Mouse (Mus musculus) embryo, embryonic 10.5 days (tissue): Measurements from ENCODE around the gene Tectb.
A peak's percentile ranks its signal among the peaks of the same experiment; 100 is the strongest.
"Not testable (repeated sequence)": the region's sequence is repeated elsewhere in the genome, so short reads cannot be mapped to it uniquely, and the experiment has no call there.

Source experiments
- DNase-seq: peaks from one replicate; pipeline ENCODE4 v3.0.0-alpha.2; 2015; ENCODE audit warnings: low spot score

The Tectb gene

DNA sequence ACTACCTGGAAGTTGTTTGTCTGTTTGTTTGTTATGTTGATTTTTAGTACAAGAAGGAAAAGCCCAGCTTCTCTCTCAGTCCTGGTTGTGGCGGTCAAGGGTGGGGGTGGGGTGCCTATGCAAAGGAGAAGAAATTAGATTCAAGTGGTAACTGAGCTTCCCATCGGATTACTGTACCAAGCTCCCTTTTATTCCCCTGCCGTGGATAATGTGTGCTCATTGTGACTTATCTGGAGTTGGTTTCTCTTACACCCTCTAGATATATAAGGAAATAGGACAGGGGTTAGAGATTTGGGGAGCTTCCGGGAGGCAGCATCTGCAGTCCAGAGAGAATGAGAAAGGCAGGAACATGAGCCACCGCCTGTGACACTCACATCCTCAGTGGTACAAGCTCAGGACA is at the start of gene Tectb:
Gene Tectb (plus strand): TSS at position 301 of the 400 bp plus-strand sequence.
- no peak for DNase-seq

DNA sequence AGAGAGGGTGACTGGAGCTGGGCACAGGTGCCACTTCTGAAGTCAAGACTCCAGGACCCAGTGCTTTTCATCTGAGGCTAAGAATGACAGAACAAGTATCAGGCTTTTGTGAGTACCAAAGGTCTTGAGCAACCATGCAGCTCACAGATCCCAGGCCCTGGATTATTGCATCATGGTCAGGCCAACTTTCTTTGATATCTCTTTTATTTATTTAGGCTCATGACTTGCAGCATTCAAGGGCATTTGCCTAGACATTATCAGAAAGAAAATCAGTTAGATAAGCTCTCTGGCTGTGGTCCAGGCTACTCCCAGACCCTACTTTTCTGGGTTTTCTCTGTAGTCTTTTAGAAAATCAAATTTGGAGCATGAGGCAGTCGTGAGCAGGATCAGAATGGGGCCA is 48.8 kb upstream of the Tectb start:
- no peak for DNase-seq

DNA sequence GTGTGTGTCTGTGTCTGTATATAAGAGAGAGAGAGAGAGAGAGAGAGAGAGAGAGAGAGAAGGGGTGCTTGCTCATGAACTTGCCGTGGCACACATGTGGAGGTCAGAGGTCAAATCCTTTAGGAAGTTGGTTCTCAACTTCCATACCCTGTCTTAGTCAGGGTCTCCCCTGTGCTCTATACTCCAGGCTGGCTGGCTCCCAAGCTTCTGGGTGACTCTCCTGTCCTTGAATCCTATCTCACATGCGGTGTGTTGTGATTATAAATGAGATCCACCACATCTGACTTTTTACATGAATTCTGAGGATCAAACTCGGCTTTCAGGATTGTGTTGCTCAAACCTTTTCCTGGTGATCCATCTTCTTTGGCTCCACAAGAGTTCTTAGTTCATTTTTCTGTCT is 48.1 kb upstream of the Tectb start:
- DNase-seq = no peak

DNA sequence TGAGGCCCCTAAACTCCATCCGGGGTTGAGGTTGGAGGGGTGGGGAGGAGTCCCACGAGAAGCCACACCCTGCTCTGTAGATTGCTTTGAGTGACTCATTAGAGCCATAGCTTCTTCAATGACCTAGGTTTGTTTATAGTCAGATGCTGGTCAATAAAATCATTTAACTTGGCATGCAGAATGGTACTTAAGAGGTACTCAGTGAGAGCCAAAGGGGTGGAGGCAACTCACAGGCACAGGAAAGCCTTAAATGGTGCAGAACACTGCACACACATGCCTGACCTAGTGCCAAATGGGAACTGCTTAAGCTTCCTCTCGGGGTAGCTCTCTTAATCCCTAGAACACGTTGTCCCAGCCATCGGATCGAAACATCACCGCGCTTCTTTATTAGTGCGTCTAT is 46.0 kb upstream of the Tectb start:
- no peak for DNase-seq

DNA sequence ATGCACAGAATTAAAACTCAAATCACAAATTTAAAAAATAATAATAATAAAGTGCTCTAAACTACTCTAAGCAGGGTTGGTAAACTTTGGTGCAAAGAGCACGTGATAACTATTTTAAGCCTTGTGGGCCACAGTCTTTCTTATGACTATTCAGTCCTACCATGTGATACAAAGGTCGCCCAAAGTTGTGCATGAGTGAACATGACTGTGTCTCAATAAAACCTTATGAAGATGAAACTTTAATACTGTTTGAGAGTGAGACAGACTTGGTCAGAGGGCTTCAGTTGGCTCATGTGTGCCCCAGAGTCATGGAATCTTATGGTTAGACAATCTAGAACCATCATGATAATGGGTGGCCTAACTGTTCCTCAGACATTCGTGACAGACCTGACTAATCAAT is 44.6 kb upstream of the Tectb start:
- DNase-seq = no peak

DNA sequence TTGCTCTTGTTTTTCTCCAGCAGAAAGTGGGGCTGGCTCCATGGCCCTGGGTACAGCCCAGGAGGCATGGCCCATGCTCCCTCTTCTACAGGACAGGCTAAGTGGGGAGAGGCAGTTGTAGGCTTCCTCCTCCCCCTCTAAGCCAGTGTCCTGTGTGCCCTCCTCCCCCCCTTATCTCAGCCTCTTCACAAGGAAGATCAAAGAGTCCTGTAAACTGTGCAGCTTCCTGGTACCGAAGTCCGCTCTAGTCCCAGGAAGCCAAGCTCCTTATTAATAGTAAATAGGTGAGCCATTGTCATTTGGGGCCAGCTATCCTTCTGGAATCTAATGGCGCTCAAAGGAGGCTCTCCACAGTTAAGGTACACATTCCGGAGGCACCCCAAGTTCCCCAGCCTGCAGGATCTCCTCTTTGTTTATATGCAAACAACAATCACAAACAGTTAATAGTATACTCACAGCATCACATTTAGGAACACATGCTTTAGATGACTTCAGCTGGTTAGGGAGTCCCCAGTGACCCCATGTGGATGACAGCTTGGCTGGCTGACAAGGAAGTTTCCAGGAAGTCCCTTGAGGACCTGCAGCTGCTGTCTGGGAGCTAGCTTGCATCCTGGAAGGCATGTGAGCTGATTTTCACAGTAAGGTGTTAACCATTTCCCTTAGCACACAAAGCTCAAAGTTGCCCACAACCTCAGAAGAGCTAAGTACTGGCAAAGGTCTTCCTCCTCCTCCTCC is 43.7 kb upstream of the Tectb start:
- no peak for DNase-seq

DNA sequence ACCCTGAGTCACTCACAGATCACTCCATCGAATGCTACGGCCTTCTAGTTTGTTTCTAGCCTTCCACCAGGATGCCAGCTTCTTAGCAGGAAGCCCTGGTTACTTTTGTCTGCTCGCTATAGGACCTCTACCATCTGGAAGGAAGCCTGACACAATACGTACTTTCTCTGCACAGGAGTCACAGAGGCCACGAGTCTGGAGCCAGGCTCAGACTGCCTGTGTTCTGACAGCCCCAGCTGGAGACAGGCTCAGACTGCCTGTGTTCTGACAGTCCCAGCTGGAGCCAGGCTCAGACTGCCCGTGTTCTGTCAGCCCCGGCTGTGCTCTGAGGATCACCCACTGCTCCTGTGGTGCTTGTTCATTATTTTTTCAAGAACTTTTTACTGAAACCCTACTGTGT is 42.6 kb upstream of the Tectb start:
- peak; percentile 36 for DNase-seq

DNA sequence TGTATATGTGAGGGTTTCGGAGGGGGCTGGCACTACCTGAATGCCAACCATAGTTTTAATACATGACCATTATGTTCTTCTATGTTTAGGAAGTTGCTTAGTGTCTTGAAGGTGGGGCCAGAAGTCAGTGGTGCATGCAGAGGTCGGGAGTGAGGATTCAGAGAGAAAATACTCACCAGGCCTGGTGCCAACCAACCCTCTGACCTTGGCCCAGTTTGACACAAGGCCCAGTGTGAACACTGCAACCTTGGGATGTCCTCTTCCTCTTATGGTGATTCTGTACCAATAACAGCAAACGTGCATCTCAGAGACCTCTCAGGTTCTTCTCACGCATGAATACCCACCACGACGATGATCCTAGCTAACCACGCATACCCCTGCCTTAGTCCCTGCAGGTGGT is 42.0 kb upstream of the Tectb start:
- DNase-seq = no peak

DNA sequence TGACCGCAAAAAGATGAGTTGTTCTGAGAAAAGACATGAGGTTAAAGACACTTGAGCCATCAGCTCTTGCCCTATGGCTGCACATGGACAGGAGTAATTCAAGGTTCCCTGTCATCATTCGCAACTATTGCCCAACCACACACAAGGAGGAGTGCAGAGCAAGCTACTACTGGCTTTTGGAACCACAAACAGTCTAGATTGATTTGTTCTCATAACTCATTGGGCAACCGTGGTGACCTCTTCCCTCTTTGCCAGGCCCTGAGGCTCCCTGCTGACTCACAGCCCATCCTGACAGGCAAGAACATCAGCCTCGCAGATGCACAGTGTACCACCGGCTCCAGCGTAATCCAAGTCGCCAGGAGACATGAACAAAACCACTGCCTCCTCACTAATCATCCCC is 41.2 kb upstream of the Tectb start:
- no peak for DNase-seq

DNA sequence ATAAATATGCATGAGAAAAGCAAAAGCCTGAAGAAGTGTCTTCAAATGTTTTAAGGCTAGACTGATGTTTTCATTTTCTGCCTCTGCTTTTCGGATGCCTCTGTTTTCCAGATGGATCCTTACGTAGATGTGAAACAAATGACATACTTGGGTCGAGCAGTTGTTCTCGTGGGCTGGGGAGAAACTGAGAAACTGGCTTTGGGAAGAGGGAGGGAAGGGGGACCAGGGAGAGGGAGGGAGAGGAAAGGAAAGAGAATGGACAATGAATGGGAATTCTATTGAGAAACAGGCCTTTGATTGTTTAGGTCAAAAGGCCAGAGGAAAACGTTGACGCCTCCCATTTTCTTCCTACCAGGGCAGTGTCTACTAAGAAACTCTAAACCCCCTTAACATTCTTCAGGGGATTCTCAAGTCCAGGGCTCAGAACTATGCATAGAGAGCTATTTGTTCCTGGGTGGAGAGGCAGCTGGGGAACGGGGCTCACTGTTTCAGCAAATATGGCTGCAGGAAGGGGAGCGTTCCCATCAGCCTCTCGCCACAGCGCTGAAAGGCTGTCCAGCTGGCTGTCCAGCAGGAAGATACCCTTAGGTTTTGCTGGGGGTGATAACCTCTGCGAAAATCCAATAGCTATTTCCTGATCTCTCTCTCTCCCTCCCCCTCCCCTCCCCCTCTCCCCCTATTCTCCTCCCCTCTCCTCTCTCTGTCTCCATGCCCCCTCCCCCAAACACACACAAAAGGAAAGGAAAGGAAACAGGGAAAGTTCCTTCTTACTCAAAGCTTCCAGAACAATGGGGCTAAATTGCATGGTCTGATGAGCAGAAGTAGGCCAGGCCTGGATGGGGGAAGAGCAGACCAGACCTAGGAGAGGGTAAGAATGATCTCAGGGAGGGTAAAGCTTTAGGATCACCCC is 36.9 kb upstream of the Tectb start:
- peak; percentile 82 for DNase-seq

DNA sequence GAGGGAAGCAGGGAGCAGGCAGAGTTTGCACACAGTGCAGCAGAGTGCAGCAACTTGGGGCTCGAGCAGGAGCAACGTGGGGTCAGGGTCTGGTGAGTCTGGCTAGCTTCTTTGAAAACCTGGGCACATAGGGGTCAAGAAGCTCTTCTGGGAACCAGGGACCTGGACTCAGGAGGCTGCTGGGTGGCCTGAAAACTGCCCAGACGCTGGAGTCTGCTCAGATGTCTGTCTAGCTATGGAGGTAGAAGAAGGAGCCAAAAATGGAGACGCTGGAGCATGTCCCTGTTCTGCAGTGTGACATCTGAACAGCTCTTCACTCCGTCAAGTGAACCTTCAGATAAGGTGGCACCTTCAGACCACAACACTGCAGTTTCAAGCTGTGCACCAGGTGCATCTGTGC is 35.8 kb upstream of the Tectb start:
- DNase-seq = no peak

DNA sequence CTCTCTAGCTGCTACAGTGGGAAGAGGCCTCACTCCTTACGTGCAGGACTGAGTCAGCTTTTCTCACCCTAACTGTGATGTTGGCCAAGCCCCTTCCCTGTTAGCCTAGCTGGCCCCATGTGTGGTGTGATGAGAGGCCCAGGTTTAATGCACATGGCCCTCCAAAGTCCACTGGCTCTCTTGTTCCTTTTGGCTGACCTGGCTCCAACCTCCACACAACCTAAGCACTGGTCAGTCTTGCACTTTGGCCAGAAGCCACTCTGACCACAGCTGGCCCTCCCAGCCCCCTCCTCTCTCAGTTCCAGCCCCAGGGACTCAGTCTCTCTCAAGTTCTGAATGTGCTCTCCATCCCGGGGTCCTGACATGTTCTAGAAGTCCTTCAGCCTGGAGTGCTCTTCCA is 35.4 kb upstream of the Tectb start:
- no peak for DNase-seq

DNA sequence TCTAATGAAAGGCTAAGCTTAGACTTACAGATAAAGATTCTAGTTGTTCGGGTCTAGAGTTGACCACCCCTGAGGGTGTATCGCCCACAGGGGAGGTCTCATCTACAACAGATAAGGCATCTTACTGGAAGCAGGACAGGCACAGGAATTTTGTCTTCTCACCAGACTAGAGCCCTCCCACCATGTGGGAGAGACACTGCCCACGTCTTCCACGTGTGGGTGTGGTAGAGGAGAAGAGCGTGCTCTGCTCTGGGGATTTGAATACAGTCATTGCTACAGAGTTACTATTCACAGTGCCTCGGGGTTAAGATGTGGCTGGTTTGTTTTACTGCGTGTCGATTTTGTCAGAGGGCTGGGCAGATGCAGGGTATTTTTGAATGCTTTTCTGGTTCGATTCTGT is 33.0 kb upstream of the Tectb start:
- no peak for DNase-seq

DNA sequence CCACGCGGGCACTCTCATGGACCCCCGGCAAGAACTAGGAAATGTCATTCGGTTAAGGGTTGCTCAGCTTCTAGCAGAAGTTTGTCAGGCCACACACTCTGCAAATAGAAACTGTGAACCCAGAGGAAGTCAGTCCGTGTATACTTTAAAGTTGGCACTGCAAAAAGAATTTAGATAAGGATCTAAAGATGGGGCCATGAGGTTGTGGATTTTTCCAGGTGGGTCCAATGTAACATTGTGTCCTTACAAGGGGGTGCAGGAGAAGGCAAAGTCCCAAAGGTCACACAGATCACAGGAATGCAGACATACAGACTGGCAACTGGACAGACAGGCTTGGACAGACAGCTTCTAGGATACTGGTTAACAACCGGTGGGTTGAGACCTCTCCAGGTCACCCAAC is 32.4 kb upstream of the Tectb start:
- DNase-seq = no peak

DNA sequence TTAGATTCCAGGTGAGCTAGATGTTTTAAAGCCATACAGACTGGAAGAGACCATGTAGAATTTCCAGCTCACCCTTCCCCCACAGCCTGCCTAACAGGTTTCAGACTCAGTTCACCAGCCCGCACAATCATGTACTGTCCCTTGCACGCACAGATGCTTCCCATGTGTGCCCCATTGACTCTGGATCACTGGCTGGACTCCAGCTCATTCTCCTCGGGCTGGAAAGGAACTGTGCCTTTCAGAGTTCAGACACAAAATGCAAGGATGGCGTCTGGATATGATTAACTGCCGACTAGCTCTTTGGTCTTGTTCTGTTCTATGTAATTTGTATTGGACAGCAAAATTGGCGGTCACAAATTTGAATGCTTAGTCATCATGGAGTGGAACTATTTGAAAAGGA is 30.9 kb upstream of the Tectb start:
- peak; percentile 44 for DNase-seq

DNA sequence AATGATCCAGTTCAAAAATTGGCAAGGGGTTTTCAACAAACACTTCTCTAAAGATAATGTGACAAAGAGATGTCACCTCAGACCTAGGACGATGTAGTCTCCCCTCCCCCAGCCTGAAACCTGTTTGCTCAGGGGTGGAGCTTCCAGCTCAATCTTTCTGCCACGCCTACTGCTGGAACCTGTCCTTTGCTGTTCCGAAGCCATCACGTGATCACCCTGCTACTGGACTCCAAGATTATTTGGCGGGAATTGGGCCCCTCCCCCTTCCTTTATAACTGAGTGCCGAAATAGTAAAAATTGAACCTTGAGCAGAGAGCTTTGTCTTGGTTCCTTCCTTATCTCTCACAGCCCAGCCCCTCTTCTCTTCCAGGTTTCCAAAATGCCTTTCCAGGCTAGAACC is 28.3 kb upstream of the Tectb start:
- DNase-seq = not testable (repeated sequence)

DNA sequence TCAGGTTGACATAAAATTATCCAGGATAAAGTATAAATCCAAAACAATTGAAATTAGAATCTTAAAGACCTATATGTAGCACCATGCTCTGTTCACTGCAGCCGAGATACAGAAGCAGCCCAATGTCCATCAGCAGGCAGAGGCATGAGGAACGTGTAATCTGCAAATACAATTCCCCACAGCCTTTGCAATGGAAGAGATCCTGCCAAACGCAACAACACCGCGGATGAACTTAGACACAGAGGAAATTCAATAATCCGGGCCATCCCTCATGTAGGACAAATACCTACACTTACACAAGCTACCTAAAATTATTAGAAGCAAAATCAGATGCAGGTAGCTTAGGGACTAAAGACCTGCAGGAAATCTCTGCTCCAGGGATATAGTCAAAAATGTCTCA is 27.6 kb upstream of the Tectb start:
- no peak for DNase-seq

DNA sequence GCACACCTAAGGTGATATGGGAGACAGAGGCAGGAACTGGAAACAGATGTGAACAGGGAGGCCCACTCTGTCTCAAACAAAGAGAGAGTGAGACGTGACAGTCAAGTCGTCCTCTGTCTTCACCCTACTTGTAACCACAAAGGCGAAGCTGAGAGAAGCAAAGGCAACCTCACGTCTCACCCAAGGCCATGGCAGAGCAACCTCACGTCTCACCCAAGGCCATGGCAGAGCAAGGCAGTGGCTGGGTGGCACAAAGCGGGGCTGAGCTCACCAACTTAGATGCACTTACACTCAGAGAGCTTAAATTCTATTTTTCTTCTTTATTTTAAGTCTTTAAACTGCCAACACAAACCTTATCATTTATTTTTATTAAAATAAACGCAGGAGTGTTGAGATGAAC is 23.5 kb upstream of the Tectb start:
- no peak for DNase-seq

DNA sequence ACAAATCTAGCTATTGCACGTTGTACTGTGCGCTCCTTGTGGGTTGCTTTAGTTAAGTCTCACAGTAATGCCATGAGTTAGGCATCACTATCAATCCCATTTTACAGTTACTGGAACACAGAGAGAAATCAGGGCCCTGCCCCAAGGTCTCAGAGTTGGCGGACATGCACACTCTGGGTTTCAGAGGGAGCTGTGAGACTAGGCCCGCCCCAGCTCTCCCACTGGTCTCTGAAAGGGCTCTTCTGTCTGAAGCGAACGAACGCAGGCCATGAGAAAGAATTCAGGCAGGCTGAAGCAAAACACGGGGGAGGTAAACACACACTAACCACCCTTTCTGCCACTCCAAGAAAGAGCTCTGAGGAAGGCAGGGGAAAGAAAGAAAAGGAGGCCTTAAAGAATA is 21.9 kb upstream of the Tectb start:
- DNase-seq = no peak

DNA sequence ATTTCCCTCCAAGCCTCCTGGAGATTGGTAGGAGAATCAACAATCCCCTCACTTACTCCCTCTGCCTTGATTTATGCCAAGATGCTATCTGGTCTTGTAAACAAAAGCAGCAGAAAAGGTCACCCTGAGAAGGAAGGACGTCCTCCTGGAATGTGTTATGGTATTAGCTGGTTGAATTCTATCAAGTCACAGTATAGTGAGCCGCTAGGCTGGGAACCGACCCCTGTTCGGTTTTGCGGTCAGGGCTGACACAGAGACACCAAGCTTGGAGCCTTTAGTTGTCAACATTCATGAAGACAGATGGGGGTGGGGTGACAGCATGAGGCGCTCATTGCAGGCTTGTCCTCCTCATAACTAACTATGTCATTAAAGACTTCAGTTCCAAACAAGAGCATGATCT is 20.7 kb upstream of the Tectb start:
- no peak for DNase-seq

DNA sequence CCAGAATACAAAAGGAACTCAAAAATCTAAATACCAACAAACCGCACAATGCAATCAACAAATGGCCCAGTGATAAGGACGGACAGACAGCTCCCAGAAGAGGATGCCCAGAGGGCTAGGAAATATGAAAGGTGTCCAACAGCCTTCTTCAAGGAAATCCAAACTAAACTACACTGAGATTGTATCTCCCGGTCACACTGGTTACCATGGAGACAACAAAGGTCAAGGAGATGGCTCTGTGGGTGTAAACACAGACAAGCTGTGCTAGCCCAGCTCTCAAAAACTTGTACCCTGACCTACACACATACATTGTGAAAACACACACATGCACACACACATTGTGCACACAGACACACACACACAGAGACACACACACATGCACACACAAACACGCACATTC is 18.3 kb upstream of the Tectb start:
- DNase-seq = no peak

DNA sequence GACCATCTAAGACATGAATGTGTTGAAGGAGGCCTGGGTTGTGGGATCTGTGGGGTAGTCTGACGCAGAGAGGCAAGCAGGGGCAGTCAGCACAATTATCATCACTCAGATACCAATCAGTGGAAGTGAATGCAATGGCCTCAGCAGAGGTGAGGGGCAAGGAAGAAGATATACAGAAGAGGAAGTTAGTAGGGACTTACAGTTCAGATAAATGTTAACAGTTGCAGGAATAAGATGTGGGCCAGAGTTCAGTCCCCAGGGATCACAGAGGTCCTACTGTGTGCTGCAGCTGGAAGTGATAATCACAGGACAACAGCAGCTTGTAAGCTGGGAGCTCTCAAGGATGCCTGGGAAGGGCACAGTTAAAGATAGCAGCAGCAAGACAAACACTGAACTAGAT is 16.4 kb upstream of the Tectb start:
- no peak for DNase-seq

DNA sequence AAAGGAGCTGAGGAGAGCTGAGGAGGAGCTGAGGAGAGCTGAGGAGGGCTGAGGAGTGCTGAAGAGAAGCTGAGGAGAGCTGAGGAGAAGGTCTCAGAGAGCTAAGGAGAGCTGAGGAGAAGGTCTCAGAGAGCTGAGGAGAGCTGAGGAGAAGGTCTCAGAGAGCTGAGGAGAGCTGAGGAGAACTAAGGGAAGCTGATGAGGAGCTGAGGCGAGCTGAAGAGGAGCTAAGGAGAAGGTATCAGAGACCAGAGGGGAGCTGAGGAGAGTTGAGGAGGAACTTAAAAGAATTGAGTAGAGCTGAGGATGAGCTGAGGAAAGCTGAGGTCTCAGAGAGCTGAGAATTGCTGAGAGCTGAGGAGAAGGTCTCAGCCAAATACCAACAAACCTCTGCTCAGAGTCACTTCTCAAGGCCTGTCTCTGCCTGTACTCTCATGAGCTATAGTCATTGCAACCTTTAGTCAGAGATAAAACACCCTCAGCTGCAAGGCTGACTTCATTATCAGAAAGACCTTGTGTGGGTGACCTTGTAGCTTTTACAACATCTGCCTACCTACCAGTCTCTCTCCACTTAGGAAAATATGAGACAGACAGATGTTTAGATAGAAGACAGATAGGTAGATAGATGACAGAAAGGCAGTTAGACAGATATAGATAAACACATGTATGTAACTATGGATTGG is 15.2 kb upstream of the Tectb start:
- DNase-seq = no peak
